In genomic region chr12:96828415-96828814, GRCm38 (mm10) we compare ENCODE assay signal across 21 mouse cellular contexts.
"Had no signal": no experiment of that assay in that cellular context is flagged by ENCODE, and none has a peak within 500 bp of the region (broad histone marks: within the 10 kb centered on the region; RNA-seq: fewer than 3 reads in every experiment).

No protein-coding gene starts in this region.

- ATAC-seq: forebrain, embryonic 13.5 days; forebrain, embryonic 14.5 days; forebrain, embryonic 15.5 days; forebrain, embryonic 16.5 days; forebrain, postnatal 0 days had no signal

- DNase-seq: cerebellum, adult 8-10 months; cerebellum, adult 9-10 months; cerebellum, adult 9-11 months; cerebellum, postnatal 10 days; cerebellum, postnatal 14 days; cerebellum, postnatal 25 days; cerebellum, postnatal 36 days; embryo, embryonic 11 days; forebrain, postnatal 0 days; gastrocnemius, adult 2 months; gastrocnemius, postnatal 10 days; gastrocnemius, postnatal 14 days; gastrocnemius, postnatal 25 days; gastrocnemius, postnatal 36 days; heart, adult 11 months; heart, adult 18-20 months; heart, adult 2 months had no signal
